Mouse (Mus musculus) heart, postnatal 36 days (tissue): ENCODE data around the gene Atp8b2. TPM values are rescaled to one million over a fixed set of nuclear protein-coding genes. Genes with fewer than 3 reads are reported as not detected.

ENCODE experiments used
- DNase-seq, 2 experiments: peaks; one replicate each; pipeline ENCODE4 v3.0.0; 2021 to 2022
- intact Hi-C: fragments of 180-260 bp; cut with DNase I; formaldehyde crosslinking; loops from one replicate; pipeline ENCODE4 v1.15.1; 2025
- total RNA-seq, 2 experiments: library from RNA; stranded (reverse); gene quantifications; 2 replicates each; pipeline ENCODE4 v1.2.3; 2021

The Atp8b2 gene
- total RNA-seq, result 10 to 100 TPM; 21.8 to 24.1 TPM

DNA sequence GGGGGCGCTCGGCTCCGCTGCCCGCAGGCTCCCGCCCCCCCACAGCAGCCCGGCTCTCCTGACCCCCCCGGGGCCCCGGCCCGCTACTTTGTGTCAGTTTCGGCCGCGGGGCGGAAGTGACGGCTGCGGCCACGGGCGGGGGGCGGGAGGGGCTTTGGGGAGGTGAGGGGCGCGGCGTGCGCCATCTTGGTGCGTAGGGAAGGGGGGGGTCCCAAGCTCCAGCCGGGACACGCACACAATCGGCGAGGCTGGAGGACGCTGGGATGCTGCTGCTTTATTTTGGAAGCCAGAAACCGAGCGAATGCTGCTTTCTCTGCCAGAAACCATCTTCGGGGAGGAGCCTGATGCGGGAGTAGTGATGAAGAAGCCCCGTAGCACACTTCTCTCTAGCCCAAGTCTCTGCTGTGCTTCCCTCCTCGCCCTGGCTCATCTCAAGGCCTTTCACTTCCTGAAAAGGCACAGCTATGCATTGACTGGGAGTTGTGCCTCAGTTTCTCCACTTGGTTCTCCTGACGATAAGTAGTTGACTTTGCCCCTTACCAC is at the start of gene Atp8b2:
Gene Atp8b2 (minus strand): TSS at position 288 of the 543 bp plus-strand sequence.
- peak; percentile 65 to 75 for DNase-seq
- intact Hi-C loops, result loop anchor here (5.0 kb wide), 3 partner anchors 89 to 176 kb away; partner anchors contain the start of genes 4933434E20Rik and Ubap2l

DNA sequence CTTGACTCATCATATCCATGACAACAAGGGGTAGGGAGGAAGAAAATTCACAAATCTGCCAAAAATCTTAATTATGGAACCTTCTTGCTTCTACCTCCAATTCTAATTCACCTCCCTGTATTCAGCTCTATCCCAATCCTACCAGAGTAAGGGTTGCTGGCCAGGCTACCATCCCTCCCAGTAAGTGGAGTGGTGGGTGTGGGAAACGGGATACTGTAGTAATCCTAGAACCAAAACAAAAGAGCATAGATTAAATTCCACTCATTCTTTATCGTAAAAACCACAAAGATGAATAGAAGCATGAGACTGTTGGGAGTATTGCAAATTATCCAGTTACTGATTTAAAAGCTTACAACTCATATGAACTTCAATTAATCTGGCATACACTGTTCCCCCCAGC is 47.0 kb upstream of the Atp8b2 start:
- no peak for DNase-seq
- intact Hi-C loops, result no loop called here

DNA sequence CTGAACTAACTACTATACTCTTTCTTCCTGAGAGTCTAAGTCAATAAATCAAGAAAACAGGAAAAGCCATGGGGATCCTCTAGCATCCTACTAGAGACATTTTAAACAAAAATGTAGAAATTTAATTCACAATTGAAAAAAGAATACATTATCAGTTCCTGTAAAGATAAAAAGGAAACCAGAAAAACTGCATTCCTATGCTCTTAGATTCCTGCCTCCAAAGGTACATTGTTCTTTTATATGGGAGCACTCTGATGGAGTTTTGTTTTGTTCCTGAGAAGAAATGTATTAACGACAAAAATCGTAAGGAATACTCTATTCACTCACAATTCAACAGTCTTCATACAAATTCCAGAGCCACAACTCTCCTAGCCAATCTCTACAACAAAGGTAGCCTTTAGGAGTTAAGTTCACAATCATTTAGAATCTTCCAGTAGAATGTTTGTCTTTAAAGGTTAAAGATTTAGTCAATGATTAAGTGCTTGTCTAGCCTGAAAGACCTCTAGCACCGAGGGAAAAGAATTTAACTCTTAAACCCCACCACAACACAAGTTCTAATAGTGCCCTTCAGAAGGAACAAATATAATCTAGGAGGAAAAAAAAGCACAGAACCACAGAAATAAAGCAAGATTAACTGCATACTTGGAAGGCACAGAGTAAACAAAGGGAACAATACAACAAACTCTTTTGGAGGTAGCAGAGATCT is 40.9 kb upstream of the Atp8b2 start:
- DNase-seq, result no peak
- intact Hi-C loops, result no loop called here

DNA sequence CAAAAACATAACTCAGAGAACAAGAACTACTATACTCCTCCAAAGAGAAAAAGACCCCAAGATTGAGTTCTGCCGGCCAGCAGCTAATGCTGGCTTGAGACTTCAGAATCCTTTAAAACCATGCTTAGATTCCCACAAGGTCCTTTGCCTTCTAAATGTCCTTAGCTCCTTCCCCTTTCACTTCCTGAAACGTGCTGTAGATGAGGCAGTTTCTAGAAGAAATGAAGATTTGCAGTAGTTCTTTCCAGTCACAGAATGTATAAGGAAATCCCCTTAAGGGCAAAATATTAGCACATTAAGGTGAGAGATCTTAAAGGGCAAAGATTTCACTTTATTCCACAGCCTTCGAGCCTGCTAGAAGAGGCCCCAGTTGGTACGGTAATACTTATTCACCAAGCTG is 36.5 kb upstream of the Atp8b2 start:
- no peak for DNase-seq
- intact Hi-C loops, result loop anchor here (2.0 to 5.0 kb wide), 2 partner anchors 33 to 52 kb away; partner anchors contain the start of genes 4933434E20Rik and Ubap2l

DNA sequence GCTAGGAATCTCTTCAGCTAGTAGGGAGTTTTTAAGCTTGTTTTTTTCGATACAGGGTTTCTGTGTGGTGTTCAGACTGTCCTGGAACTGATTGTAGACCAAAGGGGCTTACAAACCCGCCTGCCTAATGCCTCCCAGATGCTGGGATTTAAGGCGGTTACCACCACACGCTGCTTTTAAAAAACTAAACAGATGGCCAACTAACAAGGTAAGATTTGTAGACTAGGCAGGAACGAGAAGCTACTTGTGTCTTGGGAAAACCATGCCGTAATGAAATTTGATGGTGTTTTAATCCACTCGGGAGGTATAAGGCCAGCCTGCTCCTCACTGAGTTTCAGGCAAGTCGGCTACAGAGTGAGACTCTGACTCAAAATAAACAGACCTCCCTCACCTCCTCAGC is 35.8 kb upstream of the Atp8b2 start:
- DNase-seq, result no peak
- intact Hi-C loops, result loop anchor here (2.0 to 5.0 kb wide), 2 partner anchors 32 to 53 kb away; partner anchors contain the start of genes 4933434E20Rik and Ubap2l

DNA sequence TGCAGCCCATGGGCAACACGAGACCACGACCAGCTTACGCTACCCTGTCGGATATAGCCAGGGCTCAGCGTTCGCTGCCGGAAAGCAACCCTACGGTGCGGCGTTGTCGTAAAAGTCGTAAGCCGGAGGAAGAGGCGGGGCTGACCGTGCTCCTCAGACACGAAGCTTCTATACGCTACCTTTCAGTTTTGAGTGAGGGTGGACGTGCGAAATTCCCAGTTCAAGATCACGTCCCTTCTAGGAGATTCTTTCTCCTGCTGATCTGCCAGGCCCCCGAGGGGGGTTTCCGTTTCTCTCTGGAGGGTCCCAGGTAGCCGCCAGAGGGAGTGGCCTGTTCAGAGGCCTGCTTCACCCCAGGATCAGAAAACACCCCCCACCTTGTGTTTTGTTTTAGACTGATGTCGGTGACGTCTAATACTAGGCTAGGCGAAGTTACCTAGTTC is 35.3 kb upstream of the Atp8b2 start, which contains the start of gene Hax1:
Gene Hax1 (minus strand): TSS at position 169 of the 443 bp plus-strand sequence.
- intact Hi-C loops, result loop anchor here (2.0 to 5.0 kb wide), 2 partner anchors 32 to 54 kb away; partner anchors contain the start of genes 4933434E20Rik and Ubap2l

DNA sequence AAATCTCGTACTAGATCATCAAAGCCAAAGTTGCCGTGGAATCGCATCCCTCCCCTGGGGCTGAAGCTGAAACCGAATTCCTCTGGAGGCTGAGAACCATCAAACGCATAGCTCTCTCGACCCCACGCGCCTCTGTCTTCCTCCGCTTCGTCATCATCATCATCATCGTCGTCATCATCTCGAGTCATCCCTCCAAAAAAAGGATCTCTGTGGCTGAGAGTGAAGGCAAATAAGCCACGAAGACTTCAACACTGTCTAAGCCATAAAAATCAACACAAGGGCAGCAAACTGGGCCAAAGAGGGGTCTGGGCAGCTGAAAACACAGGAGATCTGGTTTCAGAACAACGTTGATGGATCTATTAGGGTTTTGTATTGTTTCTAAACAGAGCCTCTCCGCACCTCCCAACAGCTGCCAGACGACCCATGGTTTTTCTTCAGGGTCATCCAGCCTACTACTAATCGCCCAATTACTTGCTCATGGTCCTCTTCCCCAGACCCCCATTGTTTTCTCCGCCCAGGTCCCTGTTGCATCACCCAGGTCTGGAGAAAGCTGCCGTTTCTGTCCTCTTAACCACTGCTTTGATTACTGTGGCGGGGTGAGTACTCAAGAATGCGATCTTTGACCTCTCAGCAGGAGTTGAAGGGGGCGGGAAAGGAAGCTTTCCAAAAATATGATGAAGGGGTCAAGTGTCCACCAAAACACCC is 34.6 kb upstream of the Atp8b2 start:
- intact Hi-C loops, result loop anchor here (2.0 to 5.0 kb wide), 2 partner anchors 31 to 54 kb away; partner anchors contain the start of genes 4933434E20Rik and Ubap2l
- DNase-seq, result no peak

More for the DNA sequence above, 35.3 kb upstream of the Atp8b2 start, which contains the start of gene Hax1:
- DNase-seq, result peak; percentile 93 to 96

DNA sequence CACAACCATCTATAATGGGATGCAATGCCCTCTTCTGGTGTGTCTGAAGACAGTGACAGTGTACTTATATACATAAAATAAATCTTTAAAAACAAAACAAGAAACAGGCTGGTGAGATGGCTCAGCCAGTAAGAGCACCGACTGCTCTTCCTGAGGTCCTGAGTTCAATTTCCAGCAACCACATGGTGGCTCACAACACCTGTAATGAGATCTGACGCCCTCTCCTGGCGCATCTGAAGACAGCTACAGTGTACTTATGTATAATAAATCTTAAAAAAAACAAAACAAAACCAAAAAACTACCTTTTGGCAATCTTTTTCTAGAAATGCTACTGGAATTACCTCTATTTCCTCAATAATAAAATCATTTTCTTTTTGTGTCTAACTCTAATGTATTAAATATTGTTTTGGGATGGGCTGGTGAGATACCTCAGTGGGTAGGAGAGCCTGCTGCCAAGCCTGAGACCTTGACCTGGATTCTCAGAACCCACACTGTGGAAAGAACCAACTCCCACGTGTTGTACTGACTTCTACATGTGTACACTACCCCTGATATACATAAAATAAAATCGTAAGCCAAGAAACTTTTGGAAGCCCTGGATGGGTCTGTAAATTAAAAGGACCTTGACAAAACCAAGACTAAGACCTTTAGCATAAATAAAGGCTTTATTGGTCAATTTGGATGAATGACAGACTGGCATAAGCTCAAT is 31.7 kb upstream of the Atp8b2 start:
- DNase-seq, result no peak
- intact Hi-C loops, result loop anchor here (5.0 kb wide), 1 partner anchor 57 kb away; the partner anchor contains the start of genes 4933434E20Rik and Ubap2l

DNA sequence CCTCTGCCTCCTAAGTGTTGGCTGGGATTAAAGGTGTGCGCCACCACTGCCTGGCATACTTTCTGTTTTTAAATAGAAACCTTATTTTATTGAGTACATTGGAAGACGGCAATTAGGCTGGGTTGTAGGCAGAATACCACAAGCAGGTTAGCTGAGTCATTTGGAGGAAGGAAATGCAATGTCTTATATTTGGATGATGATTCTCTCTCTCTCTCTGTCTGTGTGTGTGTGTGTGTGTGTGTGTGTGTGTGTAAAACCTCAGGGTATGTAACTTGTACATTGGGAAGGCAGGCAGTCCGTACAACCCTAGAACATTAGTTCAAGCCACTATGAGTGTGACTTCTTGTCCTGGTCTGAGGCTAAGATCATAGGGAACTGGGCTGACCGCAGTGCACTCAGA is 24.5 kb upstream of the Atp8b2 start:
- DNase-seq, result no peak
- intact Hi-C loops, result no loop called here

DNA sequence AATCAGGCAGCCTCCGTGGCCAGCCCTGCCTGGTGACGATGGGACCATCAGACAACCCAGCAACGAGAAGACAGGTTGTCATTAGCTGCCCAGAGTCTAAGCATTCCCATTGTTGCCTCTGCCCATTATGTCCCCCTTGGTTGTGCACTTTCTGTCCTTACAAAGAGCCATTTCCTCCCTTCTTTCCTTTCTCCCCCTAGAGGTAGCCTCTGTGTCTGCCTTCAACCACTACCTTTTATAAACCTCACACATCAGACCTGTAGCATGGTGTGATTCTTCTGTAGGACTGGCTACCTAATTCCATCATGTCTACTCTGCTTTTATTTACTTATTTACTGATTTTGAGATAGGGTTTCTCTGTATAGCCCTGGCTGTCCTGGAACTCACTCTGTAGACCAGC is 23.9 kb upstream of the Atp8b2 start:
- intact Hi-C loops, result no loop called here

DNA sequence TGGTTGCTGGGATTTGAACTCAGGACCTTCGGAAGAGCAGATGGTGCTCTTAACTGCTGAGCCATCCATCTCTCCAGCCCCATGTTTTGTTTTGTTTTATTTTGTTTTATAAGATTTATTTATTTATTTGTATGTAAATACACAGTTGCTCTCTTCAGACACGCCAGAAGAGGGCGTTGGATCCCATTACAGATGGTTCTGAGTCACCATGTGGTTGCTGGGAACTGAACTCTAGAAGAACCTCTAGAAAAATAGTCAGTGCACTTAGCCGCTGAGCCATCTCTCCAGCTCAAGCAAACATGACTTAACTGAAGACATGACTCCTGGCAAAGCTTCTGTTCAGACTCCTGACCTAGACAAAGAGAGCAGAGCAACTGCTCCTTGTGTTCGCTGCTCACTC is 19.1 kb upstream of the Atp8b2 start:
- no peak for DNase-seq
- intact Hi-C loops, result no loop called here

More for the DNA sequence above, 23.9 kb upstream of the Atp8b2 start:
- DNase-seq, result no peak

DNA sequence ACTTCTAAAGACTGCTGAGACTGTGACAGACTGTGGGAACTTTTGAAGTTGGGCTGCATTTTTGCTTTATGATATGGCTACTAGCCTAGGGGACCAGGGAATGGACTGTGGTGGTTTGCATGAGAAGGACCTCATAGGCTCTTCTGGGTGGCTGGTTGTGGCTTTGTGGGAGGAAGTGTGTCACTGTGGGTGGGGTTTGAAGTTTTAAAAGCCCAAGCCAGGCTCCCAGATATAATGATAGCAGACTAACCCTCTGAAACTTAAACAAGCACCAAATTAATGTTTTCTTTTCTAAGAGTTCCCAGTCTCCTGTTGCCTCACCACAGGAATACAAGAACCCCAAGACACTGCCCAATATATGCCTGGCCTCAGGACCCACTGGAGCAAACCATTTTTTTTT is 13.6 kb upstream of the Atp8b2 start:
- intact Hi-C loops, result no loop called here
- no peak for DNase-seq

DNA sequence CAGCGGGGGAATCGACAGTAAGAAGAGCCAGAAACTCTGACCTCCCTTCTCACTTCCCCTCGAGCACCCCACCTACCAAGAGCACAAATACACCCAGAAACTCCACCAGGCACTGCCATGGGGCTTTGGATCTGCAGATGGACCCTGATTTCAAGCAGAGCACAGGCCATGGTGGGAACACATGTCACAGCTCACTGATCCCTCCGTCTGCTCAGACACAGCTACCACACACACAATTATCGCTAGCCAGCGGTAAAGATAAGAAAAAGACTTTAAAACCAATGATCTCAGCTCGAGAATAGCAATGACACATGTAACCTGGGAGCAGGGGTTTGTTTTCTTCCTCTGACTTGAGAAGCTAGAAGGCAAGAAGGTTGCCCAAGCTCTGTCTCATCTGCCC is 5.2 kb upstream of the Atp8b2 start:
- intact Hi-C loops, result no loop called here
- no peak for DNase-seq

DNA sequence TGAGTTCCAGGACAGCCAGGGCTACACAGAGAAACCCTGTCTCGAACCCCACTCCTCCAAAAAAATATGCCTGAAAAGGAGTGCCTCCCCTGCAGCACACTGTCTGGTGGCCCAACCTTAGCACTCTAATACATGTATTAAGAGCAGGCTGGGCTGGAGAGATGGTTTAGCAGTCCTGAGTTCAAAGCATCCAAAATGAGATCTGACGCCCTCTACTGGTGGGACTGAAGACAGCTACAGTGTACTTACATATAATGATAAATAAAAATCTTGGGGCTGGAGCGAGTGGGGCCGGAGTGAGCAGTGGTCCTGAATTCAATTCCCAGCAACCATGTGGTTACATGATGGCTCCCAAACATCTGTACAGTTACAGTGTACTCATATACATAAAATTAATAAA is 3.6 kb upstream of the Atp8b2 start:
- intact Hi-C loops, result loop anchor here (2.0 kb wide), 1 partner anchor 32 kb away; the partner anchor contains the start of gene Hax1
- DNase-seq, result no peak

DNA sequence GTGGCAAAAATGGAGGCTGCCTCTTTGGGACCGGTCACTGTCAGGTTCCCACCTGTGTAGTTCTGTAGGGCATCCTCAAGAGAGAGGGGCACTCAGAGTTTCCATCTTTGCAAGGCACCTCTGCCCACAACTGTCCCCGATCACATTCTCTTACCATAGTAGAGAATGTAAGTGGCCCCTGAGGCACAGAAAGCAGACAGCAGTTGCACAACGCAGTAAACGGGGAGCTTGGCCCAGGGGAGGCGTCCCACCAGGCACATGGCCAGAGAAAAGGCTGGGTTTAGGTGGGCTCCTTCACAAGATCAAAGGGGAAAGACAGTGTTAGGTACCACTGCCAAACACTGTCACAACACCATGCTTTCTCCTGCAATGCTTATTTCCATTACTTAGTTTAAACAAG is 2.7 kb upstream of the Atp8b2 start:
- intact Hi-C loops, result loop anchor here (2.0 kb wide), 1 partner anchor 33 kb away; the partner anchor contains the start of gene Hax1
- no peak for DNase-seq

DNA sequence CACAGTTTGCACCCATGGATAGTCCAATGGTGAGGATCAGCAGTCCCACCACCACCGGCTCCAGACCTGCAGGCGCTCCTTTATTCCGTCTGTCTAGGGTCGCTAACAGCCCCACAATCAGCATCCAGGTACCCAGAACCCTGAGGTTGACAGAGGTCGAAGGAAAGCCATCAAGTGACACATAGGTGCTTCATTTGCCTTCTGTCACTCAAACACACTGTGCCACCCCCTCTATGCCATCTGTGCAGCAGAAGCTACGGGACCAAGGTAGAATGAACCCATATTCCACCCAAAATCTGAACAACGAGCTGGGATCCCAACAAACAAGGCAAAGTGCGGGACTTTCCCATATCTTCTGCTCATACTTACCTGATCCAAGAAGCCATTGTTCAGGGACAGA is 2.2 kb upstream of the Atp8b2 start:
- no peak for DNase-seq
- intact Hi-C loops, result no loop called here

DNA sequence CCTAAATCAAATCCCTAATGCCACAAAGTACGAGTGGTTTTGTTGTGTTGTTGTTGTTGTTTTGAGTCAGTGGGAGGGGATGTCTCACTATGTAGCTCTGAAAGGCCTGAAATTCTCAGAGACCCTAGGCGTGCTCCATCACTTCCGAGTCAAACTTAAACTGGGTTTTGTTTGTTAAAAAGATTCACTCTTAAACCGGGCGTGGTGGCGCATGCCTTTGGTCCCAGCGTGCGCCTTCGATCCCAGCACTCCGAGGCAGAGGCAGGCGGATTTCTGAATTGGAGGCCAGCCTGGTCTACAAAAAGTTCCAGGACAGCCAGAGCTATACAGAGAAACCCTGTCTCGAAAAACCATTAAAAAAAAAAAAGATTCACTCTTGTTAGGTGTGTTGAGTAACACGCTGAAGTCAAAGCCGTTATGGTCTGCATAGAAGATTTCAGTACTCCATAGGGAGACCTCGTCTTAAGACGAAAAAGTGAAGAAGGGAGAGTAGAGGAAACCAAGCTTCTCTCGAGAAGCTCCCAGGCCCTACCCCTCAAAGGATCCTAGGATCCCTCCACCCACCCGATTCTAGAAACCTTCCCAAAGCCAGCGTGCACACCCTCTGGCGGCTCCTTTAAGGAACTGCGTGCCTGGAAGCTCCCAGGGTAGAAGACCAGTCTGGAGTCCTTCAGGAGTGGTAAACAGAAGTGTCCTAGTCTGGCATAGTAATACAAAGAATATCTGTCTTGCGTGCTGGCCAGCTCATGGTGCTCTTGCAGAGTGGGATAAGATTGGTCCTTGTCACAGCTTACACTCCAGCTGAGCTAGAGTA is 825 bp upstream of the Atp8b2 start:
- peak; percentile 69 to 71 for DNase-seq
- intact Hi-C loops, result loop anchor here (1.0 to 5.0 kb wide), 4 partner anchors 11 to 177 kb away; partner anchors contain the start of genes 4933434E20Rik and Ubap2l

DNA sequence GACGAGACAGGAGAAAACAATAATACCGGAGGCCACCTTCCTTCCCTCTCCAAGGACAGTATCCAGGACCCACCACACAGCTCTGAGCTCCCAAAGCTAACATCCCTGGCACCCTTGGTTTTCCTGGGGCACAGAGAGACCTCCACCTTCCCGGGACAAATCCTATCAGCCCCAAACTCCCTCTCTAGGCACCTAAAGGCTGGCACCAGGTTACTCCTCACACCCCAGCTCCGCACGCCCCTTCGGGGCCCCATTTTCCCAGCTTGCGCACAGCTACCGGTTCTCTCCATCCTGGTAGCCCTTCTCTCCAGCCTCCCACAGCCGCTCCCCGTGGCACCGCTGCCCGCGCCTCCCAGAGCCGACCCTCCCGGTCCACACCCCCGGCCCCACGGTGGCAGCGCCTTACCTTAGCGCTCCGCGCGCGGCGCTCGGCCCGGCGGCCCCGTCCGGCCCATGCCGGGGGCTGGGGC is 522 bp downstream of the Atp8b2 start:
- intact Hi-C loops, result loop anchor here (5.0 kb wide), 3 partner anchors 90 to 175 kb away; partner anchors contain the start of genes 4933434E20Rik and Ubap2l
- peak; percentile 34 to 61 for DNase-seq
